Mouse (Mus musculus) myocyte (in vitro differentiated cells): Measurements from ENCODE around the gene Aldh16a1. TPM values are rescaled to one million over a fixed set of nuclear protein-coding genes. Genes with fewer than 3 reads are reported as not detected.

Experiments used
- H3K27me3 ChIP-seq: one replicate; pipeline ENCODE4 v1.6.1; 2011; ENCODE audit not compliant: control insufficient read depth, insufficient read depth, insufficient read length
- H3K36me3 ChIP-seq: one replicate; pipeline ENCODE4 v1.6.1; 2011; ENCODE audit not compliant: control insufficient read depth, insufficient read depth
- H3K4me2 ChIP-seq: one replicate; pipeline ENCODE4 v1.6.1; 2011; ENCODE audit warnings: low read depth, control low read depth
- H3K4me3 ChIP-seq: one replicate; pipeline ENCODE4 v1.5.1; 2011; ENCODE audit warnings: mild to moderate bottlenecking, control low read depth, moderate library complexity
- H3K79me2 ChIP-seq: one replicate; pipeline ENCODE4 v1.6.1; 2011; ENCODE audit not compliant: control insufficient read depth, insufficient read depth
- H3ac ChIP-seq: one replicate; pipeline ENCODE4 v1.6.1; 2011; ENCODE audit not compliant: control insufficient read depth, insufficient read length
- CEBPB ChIP-seq: IDR thresholded peaks from 2 replicates; pipeline ENCODE4 v1.6.1; 2011; ENCODE audit warnings: mild to moderate bottlenecking, moderate library complexity; ENCODE audit not compliant: poor library complexity, insufficient read depth, severe bottlenecking
- E2F4 ChIP-seq: IDR thresholded peaks from one replicate; pipeline ENCODE4 v1.6.1; 2011; ENCODE audit warnings: mild to moderate bottlenecking, control low read depth, moderate library complexity; ENCODE audit not compliant: insufficient read depth
- MAX ChIP-seq: IDR thresholded peaks from one replicate; pipeline ENCODE4 v1.6.1; 2011; ENCODE audit warnings: low read depth, mild to moderate bottlenecking, control low read depth
- MYOD1 ChIP-seq, 3 experiments: IDR thresholded peaks; one replicate each; pipeline ENCODE4 v1.6.1; 2011; ENCODE audit warnings: control low read depth in 2 of 3, low read depth in 2 of 3, mild to moderate bottlenecking in 2 of 3, moderate library complexity in 1 of 3; ENCODE audit not compliant: insufficient read length in 2 of 3, control insufficient read depth in 1 of 3
- MYOG ChIP-seq, 3 experiments: IDR thresholded peaks; one replicate each; pipeline ENCODE4 v1.6.1; 2011; ENCODE audit warnings: control low read depth in 2 of 3, low read depth in 2 of 3, mild to moderate bottlenecking in 2 of 3; ENCODE audit not compliant: insufficient read length in 2 of 3, control insufficient read depth in 1 of 3, insufficient read depth in 1 of 3
- POLR2A ChIP-seq: IDR thresholded peaks from one replicate; pipeline ENCODE4 v1.6.1; 2011; ENCODE audit warnings: low read depth, mild to moderate bottlenecking, control low read depth, moderate library complexity; ENCODE audit not compliant: insufficient read length
- POLR2AphosphoS2 ChIP-seq: IDR thresholded peaks from one replicate; pipeline ENCODE4 v1.6.1; 2011; ENCODE audit warnings: low read depth, control low read depth; ENCODE audit not compliant: insufficient read length
- REST ChIP-seq: IDR thresholded peaks from one replicate; pipeline ENCODE4 v1.6.1; 2011; ENCODE audit warnings: mild to moderate bottlenecking, control low read depth, moderate library complexity; ENCODE audit not compliant: insufficient read depth, insufficient read length
- SRF ChIP-seq: IDR thresholded peaks from one replicate; pipeline ENCODE4 v1.6.1; 2011; ENCODE audit warnings: low read depth; ENCODE audit not compliant: control insufficient read depth, insufficient read length
- TCF12 ChIP-seq: IDR thresholded peaks from one replicate; pipeline ENCODE4 v1.6.1; 2011; ENCODE audit warnings: mild to moderate bottlenecking, control low read depth; ENCODE audit not compliant: poor library complexity, insufficient read depth, severe bottlenecking
- TCF3 ChIP-seq: IDR thresholded peaks from one replicate; pipeline ENCODE4 v1.6.1; 2011; ENCODE audit warnings: low read depth, control low read depth; ENCODE audit not compliant: insufficient read length
- USF1 ChIP-seq: IDR thresholded peaks from one replicate; pipeline ENCODE4 v1.6.1; 2011; ENCODE audit warnings: low read depth, mild to moderate bottlenecking, control low read depth, moderate library complexity
- polyA plus RNA-seq: library from polyadenylated mRNA; unstranded; fragments of >200 nt; fragmentation: generic; extraction: Trizol; gene quantifications from one replicate; pipeline ENCODE4 v1.2.1, GENCODE M21; 2012; ENCODE audit warnings: missing spikeins

Aldh16a1 gene
- polyA plus RNA-seq, 1 experiment: 29.0 TPM

GRCm38 (mm10) chr7:45164833-45165232, 10.4 kb upstream of the Aldh16a1 start:
- TF ChIP-seq MYOD1 (IDR thresholded peaks at IDR 0.05; ENCODE audit: control insufficient read depth in 1 of 3, insufficient read length in 2 of 3, low read depth in 2 of 3) (no peak), MAX (no peak), USF1 (no peak), POLR2AphosphoS2 (no peak), SRF (no peak), POLR2A (no peak), REST (no peak), CEBPB (no peak), E2F4 (no peak)
- Histone ChIP-seq H3K4me3 (no peak overlapping the region), H3ac (no peak overlapping the region)

DNA sequence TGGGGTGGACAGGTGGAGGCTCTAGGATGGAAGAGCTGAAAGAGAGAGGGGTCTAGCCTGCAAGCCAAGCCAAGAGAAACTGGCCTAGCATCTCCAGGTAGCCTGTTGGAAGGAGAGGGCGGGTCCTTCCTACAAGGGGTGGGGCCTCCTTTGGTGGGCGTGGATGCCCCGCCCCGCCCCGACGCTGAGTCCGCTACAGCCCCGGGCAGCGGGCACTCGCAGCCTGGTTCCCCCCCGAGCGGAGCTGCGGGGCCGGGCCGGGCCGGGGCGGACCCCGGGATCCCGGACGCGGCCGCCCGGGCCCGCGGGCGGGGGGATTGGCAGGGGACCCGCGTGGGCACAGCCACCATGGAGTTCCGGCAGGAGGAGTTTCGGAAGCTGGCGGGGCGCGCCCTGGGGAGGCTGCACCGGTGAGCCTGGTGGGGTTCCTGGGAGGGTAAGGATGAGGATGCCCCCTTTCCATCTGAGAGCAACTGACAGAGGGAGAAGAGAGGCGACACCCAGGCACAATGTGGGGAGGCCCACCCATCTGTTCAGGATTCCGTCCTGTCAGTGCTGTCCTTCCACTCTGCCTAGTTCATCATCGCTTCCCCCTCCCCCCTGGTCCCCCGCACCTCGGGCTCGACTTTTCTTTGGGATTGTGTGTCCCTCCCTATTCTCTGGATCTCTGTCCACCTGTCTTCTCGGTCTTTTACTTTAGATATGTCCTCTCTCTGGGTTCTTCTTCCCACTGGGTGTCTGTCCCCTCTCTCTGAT, 9.5 kb upstream of the Aldh16a1 start, which contains the start of gene Slc17a7:
Gene Slc17a7, plus strand, starts transcription at position 215 of the 756 bp plus-strand sequence.
- Histone ChIP-seq H3K4me2 (peak within 1 kb of the TSS; percentile 27), H3ac (no peak within 1 kb of the TSS)
- TF ChIP-seq SRF: no peak
- no peak for TF ChIP-seq E2F4
- no peak for TF ChIP-seq TCF3
- TF ChIP-seq CEBPB: no peak
- TF ChIP-seq MYOG (IDR thresholded peaks at IDR 0.05; ENCODE audit: control insufficient read depth in 1 of 3, insufficient read depth in 1 of 3, insufficient read length in 2 of 3, low read depth in 2 of 3): no peak
- TF ChIP-seq MAX: no peak
- no peak for TF ChIP-seq POLR2A

More at GRCm38 (mm10) chr7:45164833-45165232, 10.4 kb upstream of the Aldh16a1 start:
- Histone ChIP-seq H3K79me2 (no peaks in the 10 kb centered on the region), H3K27me3 (peaks cover 55% of the 10 kb centered on the region), H3K4me2 (no peak overlapping the region), H3K36me3 (no peaks in the 10 kb centered on the region)

GRCm38 (mm10) chr7:45162996-45163615, 8.7 kb upstream of the Aldh16a1 start:
- Histone ChIP-seq H3ac (no peak overlapping the region), H3K27me3 (peaks cover 46% of the 10 kb centered on the region), H3K4me2 (no peak overlapping the region), H3K36me3 (no peaks in the 10 kb centered on the region), H3K79me2 (no peaks in the 10 kb centered on the region), H3K4me3 (no peak overlapping the region)
- no peak for TF ChIP-seq MAX
- no peak for TF ChIP-seq MYOG (IDR thresholded peaks at IDR 0.05; ENCODE audit: control insufficient read depth in 1 of 3, insufficient read depth in 1 of 3, insufficient read length in 2 of 3, low read depth in 2 of 3)
- TF ChIP-seq POLR2A: no peak
- no peak for TF ChIP-seq SRF
- no peak for TF ChIP-seq TCF12
- no peak for TF ChIP-seq USF1
- no peak for TF ChIP-seq TCF3
- no peak for TF ChIP-seq MYOD1 (IDR thresholded peaks at IDR 0.05; ENCODE audit: control insufficient read depth in 1 of 3, insufficient read length in 2 of 3, low read depth in 2 of 3)
- TF ChIP-seq POLR2AphosphoS2: no peak
- TF ChIP-seq E2F4: no peak
- no peak for TF ChIP-seq REST
- TF ChIP-seq CEBPB: no peak

More for the DNA sequence above, 9.5 kb upstream of the Aldh16a1 start, which contains the start of gene Slc17a7:
- Histone ChIP-seq H3K4me3 (no peak within 1 kb of the TSS), H3K27me3 (peaks cover 54% of the 10 kb centered on the region), H3K36me3 (no peaks in the 10 kb centered on the region), H3K79me2 (no peaks in the 10 kb centered on the region)

DNA sequence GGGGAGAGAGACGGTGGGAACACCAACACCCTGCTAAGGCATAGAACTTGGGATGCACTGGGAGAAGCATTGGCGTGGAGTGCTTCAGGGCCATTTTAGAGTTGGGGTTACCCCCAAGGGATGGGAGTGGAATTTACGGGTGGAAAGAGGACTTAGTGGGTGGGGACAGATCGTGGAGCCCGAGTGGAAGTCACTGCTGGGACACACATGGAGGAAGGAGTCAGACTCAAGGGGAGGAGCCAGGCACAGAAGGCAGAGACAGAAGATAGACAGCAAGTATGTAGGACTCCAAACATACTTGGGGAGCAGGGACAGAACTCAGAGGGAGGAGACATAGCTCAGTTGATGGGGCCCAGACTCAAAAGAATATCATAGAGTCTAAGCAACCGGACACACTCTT, 8.2 kb upstream of the Aldh16a1 start:
- TF ChIP-seq E2F4 (no peak), REST (no peak), SRF (no peak), MAX (no peak), TCF12 (no peak), TCF3 (no peak), CEBPB (no peak), POLR2AphosphoS2 (no peak), MYOD1 (IDR thresholded peaks at IDR 0.05; ENCODE audit: control insufficient read depth in 1 of 3, insufficient read length in 2 of 3, low read depth in 2 of 3) (no peak), MYOG (IDR thresholded peaks at IDR 0.05; ENCODE audit: control insufficient read depth in 1 of 3, insufficient read depth in 1 of 3, insufficient read length in 2 of 3, low read depth in 2 of 3) (no peak), USF1 (no peak)
- Histone ChIP-seq H3K4me3 (no peak overlapping the region), H3K36me3 (no peaks in the 10 kb centered on the region), H3K27me3 (peaks cover 40% of the 10 kb centered on the region), H3ac (no peak overlapping the region), H3K79me2 (no peaks in the 10 kb centered on the region), H3K4me2 (peak overlapping the region; percentile 70)
